Mouse (Mus musculus): ENCODE data around the gene Cops7b.

Gene Cops7b

DNA sequence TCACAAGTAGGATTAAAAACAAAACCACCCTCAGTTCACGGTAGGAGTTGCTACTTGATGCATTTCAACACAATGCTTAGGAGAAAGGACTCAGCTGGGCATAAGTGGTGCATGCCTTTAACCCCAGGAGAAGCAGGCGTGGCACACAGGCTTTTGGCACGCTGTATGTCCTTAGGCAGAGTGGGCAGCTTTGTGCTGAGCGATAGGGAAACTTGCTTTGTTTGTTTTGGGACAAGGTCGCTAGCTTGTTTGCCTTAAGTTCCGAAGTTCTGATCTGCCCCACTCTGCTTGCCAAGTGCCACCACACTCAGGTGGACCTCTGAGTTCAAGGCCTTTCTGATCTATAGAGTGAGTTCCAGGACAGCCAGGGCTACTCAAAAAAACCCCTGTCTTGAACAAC, 12.6 kb downstream of the Cops7b start:
- intact Hi-C loops (cut with DNase I): no loop called here

- intact Hi-C loops (cut with DNase I): no loop called here
Measured at GRCm38 (mm10) chr1:86596512-86596911, 13.8 kb downstream of the Cops7b start.

DNA sequence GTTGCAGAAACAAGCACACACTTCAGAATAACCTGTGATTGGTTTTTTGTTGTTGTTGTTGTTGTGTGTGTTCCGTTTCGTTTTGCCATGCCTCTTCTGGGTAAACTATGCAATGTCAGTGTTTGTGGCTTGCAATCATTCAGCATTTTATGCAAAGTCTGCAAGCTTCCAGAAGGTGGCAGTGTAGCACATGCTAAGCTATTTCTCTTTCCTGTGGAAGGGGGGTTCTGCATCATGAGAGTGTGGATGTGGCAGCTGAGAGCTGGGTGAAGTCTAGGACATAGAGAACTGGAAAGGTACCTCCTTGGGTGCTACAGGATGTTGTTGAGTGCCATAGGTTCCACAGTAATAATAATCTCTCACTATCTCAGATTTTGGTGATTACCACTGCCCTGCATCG, 15.8 kb downstream of the Cops7b start:
- intact Hi-C loops (cut with DNase I): no loop called here

DNA sequence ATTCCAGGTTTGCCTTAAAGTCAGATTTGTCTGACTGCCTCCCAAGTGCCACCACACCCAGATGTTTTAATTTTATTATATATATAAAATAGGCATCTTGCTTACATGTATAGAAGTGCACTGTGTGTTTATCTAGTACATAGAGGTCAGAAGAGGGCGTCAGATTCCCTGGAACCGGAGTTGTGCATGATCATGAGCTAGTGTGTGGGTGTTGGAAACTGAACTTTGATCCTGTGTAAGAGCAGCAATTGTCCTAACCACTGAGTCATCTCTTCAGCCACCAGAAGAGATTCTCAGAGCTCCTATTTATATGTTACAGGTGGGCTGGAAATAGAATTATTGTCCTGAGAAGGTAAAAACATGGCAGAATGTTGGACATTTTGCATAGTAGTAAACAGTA, 17.4 kb downstream of the Cops7b start:
- intact Hi-C loops (cut with DNase I): no loop called here

DNA sequence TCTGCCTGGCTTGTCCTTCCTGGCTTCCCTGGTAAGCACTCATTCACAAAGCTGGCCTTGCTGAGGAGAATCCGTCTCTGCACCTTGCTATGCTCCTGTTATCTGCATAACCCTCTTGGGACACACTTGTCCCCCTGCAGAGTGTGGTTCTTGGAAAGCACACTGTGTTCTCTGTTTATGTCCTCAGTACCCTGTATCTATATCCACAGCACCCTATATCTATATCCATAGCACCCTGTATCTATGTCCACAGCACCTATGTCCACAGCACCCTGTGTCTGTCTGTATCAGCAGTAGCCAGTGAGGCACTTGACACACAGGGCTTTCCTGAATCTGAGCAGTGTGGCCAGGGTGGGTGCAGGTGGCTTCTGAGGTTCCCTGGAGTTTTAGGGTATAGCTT, 28.2 kb downstream of the Cops7b start:
- intact Hi-C loops (cut with DNase I): no loop called here

DNA sequence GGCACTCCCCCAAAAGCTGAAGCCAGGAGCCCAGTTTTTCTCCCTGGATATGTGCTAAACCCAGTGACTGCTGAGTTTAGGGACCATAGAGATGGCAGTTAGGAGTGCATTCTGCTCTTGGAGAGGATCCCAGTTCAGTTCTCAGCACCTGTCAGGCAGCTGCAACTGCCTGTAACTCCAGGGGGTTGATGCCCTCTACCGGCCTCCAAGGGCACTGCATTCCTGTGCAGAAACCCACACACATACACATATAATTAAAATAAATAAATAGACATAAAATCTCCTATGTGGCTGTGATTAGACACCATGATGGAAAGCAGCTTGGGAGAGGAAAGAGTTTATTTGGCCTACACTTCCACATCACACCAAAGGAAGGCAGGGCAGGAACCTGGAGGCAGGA, 29.4 kb downstream of the Cops7b start:
- intact Hi-C loops (cut with DNase I): no loop called here

- intact Hi-C loops (cut with DNase I): no loop called here
Measured at GRCm38 (mm10) chr1:86614269-86614668, 31.6 kb downstream of the Cops7b start.

- intact Hi-C loops (cut with DNase I): loop anchor here (5.0 kb wide), 2 partner anchors 424 to 569 kb away; no protein-coding TSS in a partner anchor
Measured at GRCm38 (mm10) chr1:86618454-86619125, 35.9 kb downstream of the Cops7b start.

- intact Hi-C loops (cut with DNase I): no loop called here
Measured at GRCm38 (mm10) chr1:86622296-86622695, 39.6 kb downstream of the Cops7b start.

- intact Hi-C loops (cut with DNase I): no loop called here
Measured at GRCm38 (mm10) chr1:86623001-86624000, 40.6 kb downstream of the Cops7b start.

GRCm38 (mm10) chr1:86628270-86628669, 45.6 kb downstream of the Cops7b start:
- intact Hi-C loops (cut with DNase I): no loop called here

- intact Hi-C loops (cut with DNase I): no loop called here
Measured at GRCm38 (mm10) chr1:86629936-86630335, 47.2 kb downstream of the Cops7b start.

DNA sequence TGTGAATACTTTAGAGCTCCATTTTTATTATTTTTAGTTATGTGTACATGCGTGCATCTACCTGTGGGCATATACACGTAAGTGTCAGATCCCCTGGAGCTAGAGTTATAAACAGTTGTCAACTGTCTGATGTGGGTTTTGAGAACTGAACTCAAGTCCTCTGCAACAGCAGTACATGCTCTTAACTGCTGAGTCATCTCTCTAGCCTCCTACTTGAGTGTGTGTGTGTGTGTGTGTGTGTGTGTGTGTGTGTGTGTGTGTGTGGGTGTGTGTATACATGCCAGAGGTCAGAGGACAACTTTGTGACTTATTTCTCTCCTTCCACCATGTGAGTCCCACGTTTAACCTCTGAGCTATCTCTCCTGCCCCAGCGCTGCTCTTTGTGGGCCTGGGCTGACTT, 47.8 kb downstream of the Cops7b start:
- intact Hi-C loops (cut with DNase I): no loop called here

DNA sequence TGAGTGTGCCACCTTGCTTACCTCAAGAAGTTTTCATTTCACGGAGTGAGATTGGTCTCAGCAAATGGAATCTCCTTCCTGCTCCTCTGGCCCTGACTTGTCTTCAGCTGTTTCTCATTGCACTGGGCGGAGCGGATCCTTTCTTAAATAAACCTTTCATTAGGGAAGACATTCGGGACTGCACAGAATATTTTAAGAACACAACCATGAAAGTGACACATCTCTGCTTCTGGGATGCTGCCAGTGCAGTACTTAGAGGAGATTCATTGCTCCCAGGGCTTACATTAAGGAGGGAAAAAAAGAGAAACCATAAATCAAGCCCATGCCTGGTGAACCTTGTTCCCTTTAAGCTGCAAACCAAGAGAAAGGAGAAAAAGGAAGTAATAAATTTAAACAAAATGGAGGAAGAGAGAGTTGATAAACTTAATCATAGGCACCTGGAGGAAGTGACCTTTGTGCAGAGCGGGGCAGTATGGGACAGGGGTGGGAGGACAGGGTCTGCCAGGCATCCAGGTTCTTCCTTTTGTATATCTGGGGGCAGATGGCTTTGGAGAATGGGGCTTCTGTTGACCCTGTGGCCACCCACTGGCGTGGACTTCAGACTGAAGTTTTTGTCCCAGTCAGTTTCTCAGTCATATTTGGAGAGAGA, 50.2 kb downstream of the Cops7b start:
- intact Hi-C loops (cut with DNase I): no loop called here

DNA sequence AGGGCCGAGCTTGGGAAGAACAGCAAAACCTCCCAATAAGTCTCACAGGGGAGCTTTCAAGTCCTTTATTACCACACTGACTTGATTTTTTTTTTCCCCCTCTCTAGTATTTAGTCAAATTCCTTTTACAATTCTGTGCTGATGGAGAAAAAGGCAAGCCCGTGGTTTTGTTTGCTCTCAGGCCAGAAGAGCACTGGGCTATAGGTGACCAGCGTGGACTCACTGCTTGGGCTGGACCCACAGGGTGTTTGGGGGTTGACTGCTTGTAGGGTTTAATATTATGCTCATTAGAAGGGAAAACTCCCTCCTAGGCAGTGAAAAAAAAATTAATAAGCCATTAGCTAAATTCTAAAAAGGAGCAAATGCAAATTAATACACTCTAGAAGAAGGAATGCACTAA, 50.7 kb downstream of the Cops7b start:
- intact Hi-C loops (cut with DNase I): no loop called here

GRCm38 (mm10) chr1:86633840-86634750, 51.4 kb downstream of the Cops7b start:
- intact Hi-C loops (cut with DNase I): no loop called here

- intact Hi-C loops (cut with DNase I): no loop called here
Measured at GRCm38 (mm10) chr1:86634751-86635359, 52.2 kb downstream of the Cops7b start.

DNA sequence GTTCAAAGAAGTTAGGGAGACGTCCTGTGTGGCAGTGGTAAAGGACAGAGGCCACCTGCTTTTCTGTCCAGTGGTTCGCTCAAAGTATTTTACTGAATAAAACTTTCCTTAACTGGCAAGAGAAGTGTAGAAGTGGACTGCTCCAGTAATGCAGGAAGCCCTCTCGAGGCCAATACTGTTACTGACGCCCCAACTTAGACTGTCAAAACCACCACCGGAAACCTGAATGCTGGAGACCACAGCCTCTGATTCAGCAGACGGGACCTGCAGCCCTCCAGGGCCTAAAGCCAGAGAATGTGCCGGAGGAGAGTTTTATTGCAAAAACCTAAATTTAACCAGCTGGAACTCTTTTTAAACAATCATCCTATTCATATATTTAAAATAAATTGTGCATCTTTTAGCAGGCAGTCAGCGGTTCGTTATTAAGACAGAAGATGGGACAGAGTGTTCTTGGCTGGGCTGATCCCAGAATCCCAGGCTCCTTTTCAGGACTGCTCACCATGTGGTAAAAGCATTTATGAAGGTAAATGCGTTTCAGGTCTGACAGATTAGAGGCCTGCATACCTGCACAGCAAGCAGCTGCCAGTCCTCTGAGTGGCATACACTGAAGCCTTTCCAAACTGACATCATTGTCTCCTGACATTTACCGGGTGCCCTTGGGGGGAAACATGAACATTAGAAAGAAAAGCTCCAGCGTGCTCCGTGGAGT, 60.6 kb downstream of the Cops7b start:
- intact Hi-C loops (cut with DNase I): no loop called here

DNA sequence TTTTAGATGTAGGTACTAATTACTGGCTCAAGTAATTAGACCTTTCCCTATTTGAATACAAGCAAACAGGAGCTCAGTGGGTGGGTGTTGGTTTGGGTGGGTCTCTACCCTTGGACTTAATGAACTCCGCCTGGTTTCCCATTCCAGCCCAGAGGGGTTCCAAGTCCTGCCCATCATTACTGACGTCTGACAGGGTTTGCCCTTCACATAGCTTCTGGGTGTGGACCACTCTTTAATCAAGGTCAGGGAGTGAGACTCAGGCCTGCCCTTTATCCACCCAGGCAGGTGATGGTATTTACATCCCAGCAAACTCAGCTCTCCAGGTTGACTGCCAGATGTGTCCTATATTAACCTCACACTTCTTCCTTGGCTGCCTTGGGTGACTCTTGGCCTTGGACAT, 64.8 kb downstream of the Cops7b start:
- intact Hi-C loops (cut with DNase I): no loop called here

DNA sequence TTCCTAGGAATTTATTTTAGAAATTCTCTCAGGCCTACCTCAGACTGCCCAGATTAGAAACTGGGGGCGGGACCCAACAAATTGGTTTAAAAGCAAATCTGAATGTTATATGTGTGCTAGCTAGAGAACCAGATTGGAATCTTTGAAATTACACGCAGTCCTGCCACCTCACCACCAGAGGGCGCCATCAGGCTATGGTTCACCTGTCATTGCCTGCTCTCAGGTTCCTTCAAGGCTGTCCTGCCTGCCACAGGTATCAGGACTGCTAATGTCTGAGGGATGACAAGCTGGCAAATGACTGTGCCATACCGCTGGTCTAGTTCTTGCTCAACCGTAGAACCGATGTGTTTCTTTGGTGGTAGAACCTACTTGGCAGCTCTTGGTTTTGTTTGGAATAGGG, 67.6 kb downstream of the Cops7b start:
- intact Hi-C loops (cut with DNase I): loop anchor here (5.0 kb wide), 2 partner anchors 392 to 537 kb away; no protein-coding TSS in a partner anchor
